Mouse (Mus musculus): Measurements from ENCODE around the gene Mgat5b.

The Mgat5b gene

DNA sequence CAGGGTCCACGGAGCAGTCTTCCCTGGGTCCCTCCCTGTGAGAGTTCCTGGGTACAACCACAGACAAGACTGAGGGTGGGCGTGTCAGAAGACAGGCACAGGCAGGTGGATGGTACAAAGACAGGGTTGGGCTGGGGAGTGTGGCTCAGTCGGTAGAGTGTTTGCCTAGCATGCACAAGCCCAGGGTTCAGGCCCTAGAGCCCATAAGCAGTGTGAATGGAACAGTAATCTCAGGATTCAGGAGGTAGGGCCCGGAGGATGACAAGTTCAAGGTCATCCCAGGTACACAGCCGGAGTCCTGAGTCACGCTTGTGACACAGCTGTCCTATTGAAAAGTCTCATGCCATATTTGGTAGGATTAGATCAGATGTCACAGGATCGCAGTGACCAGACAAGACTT, 55.7 kb downstream of the Mgat5b start:
- in situ Hi-C loops (cut with MseI, MboI) = no loop called here

DNA sequence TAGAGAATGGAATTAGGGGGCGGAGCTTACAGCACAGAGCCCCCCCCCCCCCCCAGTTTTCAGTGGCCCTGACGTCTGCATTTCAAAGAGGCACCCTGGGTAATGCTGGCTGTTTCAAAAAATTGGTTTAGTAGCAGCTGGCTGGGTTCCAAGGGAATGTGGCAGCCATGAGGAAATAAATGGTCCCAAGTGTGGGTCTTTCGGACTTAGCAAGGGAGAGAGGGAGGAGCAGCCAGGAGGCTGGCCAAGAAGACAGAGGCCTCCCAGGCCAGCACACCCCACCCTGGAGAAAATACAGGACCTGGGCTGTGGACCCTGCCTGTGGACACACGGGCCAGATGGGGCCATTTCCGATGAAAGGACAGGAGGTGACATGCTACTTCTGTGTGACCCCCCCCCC, 61.6 kb downstream of the Mgat5b start:
- in situ Hi-C loops (cut with MseI, MboI) = no loop called here

DNA sequence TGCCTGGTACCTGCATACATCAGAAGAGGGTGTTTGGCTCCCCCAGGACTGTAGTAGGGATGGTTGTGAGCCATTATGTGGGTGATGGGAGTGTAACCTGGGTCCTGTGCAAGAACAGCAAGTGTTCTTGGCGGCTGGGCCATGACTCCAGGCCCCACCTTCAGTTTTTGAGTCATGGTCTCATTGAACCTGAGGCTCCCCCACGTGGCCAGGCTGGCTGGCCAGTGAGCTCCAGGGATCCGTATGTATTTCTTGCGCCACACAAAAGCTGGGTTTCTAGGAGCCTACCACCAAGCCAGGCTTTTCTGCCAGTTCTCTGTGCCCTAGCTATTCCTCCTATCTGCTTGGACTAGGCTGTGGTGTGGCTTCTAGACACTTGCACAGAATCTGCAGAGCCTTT, 63.9 kb downstream of the Mgat5b start:
- in situ Hi-C loops (cut with MseI, MboI) = no loop called here

DNA sequence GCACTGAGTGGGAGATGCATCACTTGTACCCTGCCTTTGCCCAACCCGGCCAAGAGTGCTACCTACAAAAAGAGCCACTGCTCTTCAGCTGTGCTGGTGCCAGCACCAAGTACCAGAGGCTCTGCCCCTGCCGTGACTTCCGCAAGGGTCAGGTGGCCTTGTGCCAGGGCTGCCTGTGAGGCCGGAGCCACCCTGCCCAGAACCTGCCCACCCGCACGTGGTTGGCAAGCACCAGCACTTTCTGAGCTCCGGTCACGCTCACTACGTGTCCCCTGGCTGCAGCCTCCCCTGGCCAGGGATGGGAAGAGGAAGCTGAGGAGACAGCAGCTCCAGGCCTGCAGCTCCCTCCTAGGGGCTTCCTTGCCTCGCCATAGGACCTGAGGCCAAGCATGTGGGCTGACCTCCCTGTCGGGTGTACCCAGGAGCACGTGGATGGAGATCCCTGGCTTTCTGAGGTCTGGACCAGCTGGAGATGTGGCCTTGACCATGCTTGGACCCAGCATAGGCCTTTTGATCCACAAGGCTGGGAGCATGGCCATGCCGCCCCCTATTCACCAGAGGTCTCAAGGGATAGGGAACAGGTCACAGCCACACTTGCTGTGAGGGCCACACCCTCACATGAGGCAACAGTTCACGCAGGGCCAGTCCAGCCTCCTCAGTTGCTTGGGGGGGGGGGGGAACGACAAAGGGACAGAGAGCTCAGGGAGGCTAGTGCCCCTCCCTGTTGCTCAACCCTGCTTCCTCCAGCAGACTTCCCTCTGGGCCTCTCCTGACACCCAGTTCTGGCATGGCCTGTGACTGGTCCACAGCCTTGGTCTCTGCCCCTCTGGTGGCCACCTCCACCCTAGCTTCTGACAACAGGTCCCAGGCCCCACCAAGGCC, 67.1 kb downstream of the Mgat5b start:
- in situ Hi-C loops (cut with MseI, MboI) = no loop called here

DNA sequence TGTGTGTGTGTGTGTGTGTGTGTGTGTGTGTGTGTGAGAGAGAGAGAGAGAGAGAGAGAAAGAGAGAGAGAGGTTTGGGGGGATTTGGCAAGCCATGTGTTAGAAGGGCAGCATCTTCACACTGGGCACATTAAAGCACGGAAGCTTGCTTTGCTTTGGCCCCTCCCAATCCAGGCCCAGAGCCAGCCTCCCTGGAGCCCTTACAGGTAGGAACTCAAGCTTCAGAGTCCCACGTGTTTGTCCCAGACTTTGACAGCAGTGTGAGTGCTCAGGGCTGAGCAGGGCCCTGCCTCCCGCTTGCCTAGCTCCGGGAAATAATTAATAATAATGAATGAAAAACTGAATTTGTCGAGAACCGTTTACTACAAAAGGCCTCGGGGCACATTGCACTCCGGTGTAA, 69.5 kb downstream of the Mgat5b start:
- in situ Hi-C loops (cut with MseI, MboI) = no loop called here

DNA sequence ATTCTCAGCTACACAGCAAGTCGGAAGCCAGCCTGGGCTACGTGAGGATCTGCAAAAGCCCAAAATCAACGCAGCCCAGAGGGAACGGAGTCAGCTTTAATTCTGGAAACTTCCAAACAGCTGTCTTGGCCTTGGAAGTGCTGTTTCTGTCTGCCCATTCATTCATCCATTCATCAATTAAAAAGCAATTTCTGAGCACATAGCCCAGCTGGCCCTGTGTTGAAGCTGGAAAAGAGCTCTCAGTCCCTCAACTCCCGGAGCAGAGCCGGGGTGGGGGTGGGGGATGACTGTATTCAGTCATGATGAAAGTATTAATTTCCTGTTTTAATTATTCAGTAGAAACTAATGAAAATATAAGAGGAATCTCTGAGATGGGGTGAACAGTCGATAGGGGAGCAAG, 71.6 kb downstream of the Mgat5b start:
- in situ Hi-C loops (cut with MseI, MboI) = no loop called here

DNA sequence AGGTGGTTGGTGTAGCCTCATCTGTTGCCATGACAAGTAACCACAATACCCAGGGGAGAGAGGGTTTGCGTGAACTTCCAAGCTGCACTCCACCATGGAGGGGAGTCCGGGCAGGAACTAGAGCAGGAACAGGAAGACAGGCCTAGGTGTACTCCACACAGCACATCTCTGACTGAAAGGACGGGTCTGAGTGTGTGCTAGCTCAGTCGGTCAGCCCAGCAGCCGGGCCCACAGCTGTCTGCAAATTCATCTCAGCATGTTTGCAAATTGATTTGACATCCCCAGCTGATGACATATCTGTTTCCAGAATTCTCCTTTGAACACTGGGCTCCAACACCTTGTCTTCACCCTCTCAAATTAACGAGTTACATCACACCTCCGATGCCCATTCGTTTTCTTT, 72.7 kb downstream of the Mgat5b start:
- in situ Hi-C loops (cut with MseI, MboI) = no loop called here

DNA sequence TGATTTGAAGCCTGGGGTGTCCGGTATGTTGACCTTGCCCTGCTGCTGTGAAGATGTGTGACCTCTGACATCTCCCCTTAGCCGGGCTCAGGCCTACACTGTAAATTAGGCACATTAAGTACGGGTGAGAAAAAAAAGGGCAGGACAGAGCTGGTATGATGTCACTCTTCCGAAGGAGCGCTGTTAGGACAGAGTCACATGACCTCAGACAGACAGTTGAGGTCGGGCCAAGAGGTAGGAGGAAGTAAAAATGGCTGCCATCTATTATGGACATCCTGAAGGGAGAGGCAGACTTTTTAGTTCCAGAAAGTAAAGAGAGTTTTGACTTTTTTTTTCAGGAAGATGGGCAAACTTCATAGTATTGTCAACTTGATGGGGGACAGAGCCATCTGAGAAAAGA, 73.3 kb downstream of the Mgat5b start:
- in situ Hi-C loops (cut with MseI, MboI) = no loop called here

DNA sequence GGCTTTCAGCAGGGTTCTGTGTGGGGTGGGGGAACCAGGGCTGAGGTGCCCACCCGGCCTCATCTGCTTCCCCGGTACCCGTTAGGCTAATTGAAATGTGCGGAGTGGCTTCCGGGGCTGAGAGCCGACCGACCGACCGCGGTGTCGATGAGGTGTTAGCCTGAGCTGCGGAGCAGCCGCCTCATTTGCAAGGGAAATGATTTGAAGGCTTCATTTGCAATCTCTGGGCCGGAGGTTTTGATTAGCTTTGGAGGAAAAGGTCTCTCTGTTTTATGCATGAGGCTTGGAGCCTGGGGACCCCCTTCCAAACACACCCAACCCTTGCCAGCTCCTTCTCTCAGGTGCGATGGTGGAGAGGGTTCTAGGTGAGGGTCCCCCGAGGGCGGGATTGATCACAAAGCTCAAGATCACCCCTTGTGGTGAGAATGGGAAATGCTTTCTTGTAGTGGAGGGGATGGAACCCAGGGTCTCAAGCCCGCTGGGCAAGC, 75.5 kb downstream of the Mgat5b start:
- in situ Hi-C loops (cut with MseI, MboI) = no loop called here

DNA sequence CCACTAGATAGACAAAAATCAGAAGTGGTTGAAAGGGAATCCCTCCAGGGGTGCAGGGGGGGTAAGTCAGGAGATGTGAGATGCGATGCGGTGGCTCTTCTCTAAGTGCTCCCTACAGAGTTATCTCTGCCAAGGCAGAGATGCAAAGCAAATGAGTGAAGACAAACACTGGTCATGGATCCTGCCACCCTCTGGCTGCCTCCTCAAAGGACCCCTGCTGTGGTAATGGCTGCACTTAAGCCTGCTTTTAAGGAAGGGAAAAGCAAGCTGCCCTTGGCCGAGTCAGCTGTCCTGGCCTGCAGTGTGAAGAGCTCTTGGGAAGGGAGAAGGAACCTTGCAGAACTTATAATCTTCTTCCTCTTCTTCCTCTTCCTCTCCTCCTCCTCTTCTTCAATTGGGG, 78.3 kb downstream of the Mgat5b start:
- in situ Hi-C loops (cut with MseI, MboI) = loop anchor here in 1 of 2 experiments (5.0 kb wide), 1 partner anchor 75 kb away; no protein-coding TSS in a partner anchor

DNA sequence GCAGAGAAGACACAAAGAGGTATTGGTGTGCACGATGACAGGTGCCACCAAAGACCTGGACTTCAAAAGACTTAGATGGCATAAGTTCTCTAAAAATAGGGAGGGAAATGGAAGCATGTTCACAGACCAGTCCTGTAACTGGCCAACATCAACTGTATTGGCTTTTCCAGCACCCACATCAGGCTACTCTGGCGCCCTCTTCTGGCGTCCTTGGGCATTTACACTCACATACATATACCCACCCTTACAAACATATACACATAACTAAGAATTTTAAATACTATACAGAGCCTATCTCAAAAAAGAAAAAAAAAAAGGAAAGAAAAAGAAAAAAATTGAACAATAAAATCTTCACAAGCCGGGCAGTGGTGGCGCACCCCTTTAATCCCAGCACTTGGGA, 80.3 kb downstream of the Mgat5b start:
- in situ Hi-C loops (cut with MseI, MboI) = loop anchor here in 1 of 2 experiments (5.0 kb wide), 1 partner anchor 77 kb away; no protein-coding TSS in a partner anchor

DNA sequence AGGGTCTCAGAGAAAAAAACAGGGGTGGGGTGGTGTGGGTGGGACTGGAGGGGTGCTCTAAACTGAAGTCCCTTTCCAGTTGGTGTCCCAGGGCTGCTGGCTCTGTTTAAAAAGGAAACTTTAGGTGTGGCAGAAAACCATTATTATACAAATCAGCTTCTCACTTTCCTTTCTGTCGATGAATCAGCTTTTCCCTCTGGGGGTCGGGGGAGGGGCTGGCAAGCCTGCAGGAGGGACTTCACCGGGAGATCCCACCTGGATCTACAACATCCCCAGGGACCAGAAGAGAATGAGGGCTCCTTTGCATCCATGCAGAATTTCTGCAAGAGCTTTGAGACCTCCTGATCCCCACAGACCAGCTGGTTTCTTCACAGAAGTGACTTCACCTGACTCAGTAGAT, 81.6 kb downstream of the Mgat5b start:
- in situ Hi-C loops (cut with MseI, MboI) = no loop called here

DNA sequence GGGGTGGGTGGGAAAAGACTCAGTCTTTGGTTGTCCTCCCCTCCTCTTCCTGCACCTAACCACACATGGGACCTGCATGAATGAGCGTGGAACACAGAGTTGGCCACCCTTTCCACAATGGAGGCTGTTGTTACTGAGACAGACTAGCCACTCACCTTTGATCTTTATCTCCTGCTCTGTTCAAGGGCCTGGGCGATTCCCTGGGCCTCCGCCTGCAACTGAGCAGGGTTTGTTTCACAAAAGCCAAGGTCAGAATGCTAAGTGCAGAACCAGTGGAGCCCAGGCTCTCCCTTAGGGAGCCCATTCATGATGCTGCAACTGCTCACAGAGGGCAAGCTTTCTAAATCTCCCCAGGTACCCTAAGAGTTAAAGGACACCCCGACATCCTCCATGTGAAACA, 83.1 kb downstream of the Mgat5b start:
- in situ Hi-C loops (cut with MseI, MboI) = no loop called here

DNA sequence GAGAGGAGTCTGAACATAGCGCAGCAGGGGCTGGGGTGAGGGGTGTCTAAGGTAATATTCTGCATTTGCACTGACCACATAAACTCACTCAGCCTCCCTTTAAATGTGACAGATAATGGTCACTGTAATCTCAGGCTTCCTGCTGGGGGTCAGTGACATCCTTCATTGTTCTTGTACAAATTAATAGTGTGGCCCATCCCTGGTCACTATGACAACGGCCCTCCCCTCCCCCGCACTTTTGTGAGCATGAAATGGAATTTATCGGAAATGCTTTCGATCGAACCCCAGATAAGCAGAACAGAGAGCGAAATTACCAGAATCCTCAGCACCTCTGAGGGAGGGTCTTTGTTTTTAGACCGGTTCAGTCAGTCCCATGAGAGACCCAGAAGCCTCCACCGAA, 84.8 kb downstream of the Mgat5b start:
- in situ Hi-C loops (cut with MseI, MboI) = no loop called here

DNA sequence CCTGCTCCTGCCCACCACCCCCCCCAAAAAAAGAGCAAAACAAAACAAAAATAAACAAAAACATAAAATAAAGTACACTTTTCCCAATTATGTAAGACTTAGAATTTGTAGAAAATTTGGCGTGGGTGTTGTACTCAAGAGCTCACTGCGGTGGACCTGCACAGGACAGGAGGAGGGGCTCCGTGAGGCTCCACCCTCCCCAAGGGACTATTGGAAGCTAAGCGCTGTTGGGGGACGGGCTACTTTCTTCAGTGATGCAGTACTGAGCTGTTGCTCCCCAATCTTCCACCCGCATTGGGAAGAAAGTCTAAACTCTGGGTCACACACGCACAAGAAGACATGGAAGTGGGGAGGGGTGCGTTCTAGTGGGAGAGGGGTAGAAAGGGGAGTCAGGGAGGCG, 85.6 kb downstream of the Mgat5b start:
- in situ Hi-C loops (cut with MseI, MboI) = no loop called here

DNA sequence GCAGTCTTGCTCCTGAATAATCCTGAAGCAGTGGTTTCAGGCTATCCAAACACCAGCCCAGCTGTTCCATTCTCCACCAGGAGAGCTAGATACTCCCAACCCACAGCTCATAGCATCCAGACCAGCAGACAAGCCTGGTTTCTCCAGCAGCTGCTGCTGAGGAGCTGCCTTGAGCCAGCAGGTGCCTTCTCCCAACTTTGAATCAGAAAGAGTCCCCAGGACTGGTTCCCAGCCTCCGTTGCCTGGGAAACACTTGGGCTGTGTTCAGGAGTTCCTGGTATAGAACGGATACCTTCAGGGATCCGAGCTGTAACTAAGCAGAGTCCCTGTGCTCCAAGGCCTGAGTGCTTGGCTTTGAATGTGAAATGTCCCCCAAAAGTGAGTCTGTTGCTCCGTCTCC, 98.8 kb downstream of the Mgat5b start:
- in situ Hi-C loops (cut with MseI, MboI) = no loop called here

DNA sequence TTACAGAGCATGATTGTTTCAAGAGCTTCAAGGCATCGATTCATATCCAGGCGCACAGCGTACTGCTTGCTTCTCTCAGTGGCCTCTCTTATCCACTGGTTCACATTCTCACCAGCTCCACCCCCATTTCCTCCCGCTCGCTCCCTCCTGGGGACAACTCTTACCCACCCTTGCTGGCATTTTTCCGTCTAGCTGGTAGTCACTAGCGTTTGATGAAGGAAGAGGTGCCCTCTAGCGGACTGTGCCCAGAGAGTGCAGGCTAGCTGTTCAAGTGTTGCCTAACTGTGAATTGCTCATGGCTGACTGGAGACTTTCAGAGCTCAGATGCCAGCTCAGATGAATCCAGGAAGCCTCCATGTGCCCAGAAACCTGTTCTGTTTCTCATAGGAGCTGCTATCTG, 99.7 kb downstream of the Mgat5b start:
- in situ Hi-C loops (cut with MseI, MboI) = no loop called here

DNA sequence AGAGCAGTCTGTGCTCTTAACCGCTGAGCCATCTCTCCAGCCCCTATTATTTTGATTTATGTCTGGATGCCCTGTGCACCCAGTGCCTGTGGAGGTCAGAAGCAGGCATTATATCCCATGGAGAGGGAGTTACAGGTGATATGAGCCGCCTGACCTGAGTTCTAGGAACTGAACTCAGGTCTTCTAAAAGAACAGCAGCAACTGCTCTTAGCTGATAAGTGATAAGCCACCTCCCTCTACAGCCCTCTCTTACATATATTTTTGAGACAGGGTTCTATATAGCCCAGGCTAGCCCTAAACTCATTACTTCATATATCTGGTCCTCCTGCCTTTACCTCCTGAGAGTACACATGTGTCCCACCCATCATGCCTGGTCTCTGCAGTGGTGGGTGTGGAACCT, 102.4 kb downstream of the Mgat5b start:
- in situ Hi-C loops (cut with MseI, MboI) = no loop called here

DNA sequence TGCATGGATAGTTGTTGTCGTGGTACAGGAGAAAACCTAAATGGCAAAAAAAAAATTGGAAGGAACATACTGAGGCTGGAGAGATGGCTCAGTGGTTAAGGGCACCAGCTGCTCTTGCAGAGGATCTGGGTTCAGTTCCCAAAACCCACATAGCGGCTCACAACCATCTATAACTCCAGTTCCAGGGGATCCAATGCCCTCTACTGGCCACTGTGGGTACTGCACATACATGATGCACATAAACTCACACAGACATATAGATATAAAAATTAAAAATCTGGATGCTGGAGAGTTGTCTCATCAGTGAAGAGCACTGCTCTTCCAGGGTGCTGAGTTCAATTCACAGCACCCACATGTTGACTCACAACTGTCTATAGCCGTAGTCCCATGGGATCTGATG, 104.9 kb downstream of the Mgat5b start:
- in situ Hi-C loops (cut with MseI, MboI) = no loop called here

DNA sequence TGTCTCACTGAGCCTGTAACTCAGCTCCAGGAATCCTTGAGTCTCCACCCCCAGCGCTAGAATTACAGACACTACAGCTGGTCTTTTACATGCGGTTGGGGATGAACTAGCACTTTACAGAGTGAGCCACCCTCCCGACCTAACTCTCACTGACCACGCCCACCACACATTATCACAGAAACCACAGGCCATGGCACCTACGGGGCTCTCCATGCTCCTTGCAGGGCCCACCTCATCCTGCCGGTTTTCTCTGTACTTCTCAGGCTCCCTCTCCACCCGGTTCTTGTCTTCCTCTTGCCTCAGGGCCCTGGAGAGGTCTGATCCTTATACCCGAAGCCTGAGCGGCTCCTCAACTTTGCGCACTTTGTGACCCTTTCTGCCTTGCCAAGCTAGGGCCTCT, 109.0 kb downstream of the Mgat5b start:
- in situ Hi-C loops (cut with MseI, MboI) = no loop called here

DNA sequence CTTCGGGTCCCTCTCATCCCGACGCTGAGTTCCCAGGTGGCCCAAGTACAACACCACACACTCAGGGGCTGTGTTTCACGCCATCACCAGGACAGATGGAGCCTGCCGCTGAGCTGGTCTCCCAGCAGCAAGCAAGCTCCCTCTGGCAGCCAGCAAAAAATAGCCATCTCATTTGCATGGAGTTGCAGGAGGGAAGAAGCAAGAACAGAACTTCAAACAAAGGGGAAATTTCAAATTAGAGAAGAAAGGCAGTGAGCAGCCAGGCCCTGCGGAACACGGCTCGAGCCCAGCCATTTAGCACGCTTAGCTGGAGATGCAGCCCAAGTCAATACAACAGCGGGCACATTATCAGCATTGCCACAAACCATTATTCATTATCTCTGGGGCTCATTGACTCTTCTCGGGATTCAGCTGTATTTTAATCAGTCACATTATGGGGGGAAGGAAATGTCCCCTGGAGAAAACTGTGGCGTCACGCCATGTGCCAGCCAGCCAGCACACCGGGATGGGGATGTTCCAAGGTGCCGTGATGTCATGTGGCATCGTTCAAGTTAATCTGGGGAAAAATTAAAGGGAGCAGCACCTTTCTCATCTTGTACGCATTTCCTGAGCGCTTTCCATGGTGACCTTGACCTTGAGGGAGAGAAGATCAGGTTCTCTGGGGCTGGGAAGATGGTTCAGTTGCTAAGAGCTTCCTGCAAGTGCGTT, 110.4 kb downstream of the Mgat5b start:
- in situ Hi-C loops (cut with MseI, MboI) = no loop called here

DNA sequence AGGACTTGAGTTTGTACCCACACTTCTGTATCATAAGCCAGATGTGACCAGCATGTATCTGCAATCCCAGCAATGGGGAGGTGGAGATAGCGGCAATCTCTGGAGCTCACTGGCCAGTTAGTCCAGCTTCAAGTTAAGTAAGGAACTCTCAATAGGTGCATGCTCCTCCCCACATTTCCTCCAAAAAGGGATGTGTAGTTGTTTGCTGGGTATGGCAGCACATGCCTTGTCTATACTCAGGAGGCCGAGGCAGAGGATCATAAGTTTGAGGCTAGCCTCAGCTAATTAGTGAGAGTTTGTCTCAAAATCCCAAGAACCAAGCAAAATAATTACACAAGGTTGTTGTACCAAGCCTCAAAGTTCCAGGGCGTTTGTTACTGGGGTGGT, 110.9 kb downstream of the Mgat5b start:
- in situ Hi-C loops (cut with MseI, MboI) = no loop called here

DNA sequence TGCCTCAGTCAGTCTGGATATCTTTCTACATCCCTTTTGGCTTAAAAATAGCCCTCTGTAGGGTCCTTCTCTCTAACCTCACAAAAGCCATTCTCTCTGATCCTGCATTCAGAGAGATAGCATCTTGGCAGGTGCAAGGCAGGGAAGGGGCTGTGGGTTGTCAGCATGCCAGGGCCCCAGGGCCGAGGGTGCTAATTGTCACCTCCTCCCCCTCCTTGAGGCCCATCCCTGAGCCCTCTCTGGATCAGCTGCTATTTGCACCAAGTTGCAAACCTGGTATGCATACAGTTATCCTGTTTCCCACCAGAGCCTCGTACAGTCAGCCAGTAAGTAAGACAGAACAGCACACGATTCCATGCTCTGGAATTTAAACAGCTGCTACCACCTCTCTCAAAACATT, 111.4 kb downstream of the Mgat5b start:
- in situ Hi-C loops (cut with MseI, MboI) = no loop called here

Data from mouse trophoblast stem cell (cell line).